Mouse (Mus musculus): Measurements from ENCODE around the gene Ticam1. TPM values are rescaled to one million over a fixed set of nuclear protein-coding genes. Genes with fewer than 3 reads are reported as not detected.
"Not testable (repeated sequence)": the region's sequence is repeated elsewhere in the genome, so short reads cannot be mapped to it uniquely, and the experiment has no call there.

Gene Ticam1
- polyA plus RNA-seq, 1 experiment from 2014 or later = 1.6 TPM

- Histone ChIP-seq H3K4me1 (peaks cover 23% of the 10 kb centered on the region), H3K27ac (no peak overlapping the region), H3K4me2 (no peak overlapping the region), H3K4me3 (no peak overlapping the region), H3K36me3 (ENCODE audit: poor library complexity, severe bottlenecking) (peaks cover 7% of the 10 kb centered on the region; the same call in 1 of the 2 replicates), H3K9ac (no peak overlapping the region), H3K9me3 (replicated peaks) (no peaks in the 10 kb centered on the region), H3K27me3 (no peaks in the 10 kb centered on the region)
- no peak for ATAC-seq
- WGBS = 78% methylated on average over 3 of the region's 3 CpGs
These were observed 3.9 kb downstream of the Ticam1 start for GRCm38 (mm10) chr17:56272644-56273043.

GRCm38 (mm10) chr17:56271609-56272253 is 4.9 kb downstream of the Ticam1 start:
- Histone ChIP-seq H3K27me3 (no peaks in the 10 kb centered on the region), H3K4me2 (no peak overlapping the region), H3K4me1 (peaks cover 18% of the 10 kb centered on the region), H3K27ac (no peak overlapping the region), H3K9me3 (replicated peaks) (no peaks in the 10 kb centered on the region), H3K4me3 (no peak overlapping the region), H3K36me3 (ENCODE audit: poor library complexity, severe bottlenecking) (peaks cover 7% of the 10 kb centered on the region; the same call in 1 of the 2 replicates), H3K9ac (no peak overlapping the region)
- ATAC-seq = no peak
- 87% methylated on average over 12 of the region's 12 CpGs for WGBS

GRCm38 (mm10) chr17:56269741-56270140 is 6.8 kb downstream of the Ticam1 start:
- H3K9ac ChIP-seq = peak overlapping the region; percentile 60
- no peaks in the 10 kb centered on the region for H3K27me3 ChIP-seq
- peak overlapping the region; percentile 68 for H3K4me2 ChIP-seq
- WGBS = 75% methylated on average over 3 of the region's 3 CpGs
- peaks cover 9% of the 10 kb centered on the region for H3K4me1 ChIP-seq
- ATAC-seq = peak; percentile 8
- H3K36me3 ChIP-seq (ENCODE audit: poor library complexity, severe bottlenecking) = peaks cover 14% of the 10 kb centered on the region
- no peaks in the 10 kb centered on the region for H3K9me3 ChIP-seq (replicated peaks)
- H3K27ac ChIP-seq = peak overlapping the region; percentile 59; the same call in 1 of the 2 replicates
- H3K4me3 ChIP-seq = peak overlapping the region; percentile 41

- peak; percentile 88 for ATAC-seq
- 24% methylated on average over 12 of the region's 12 CpGs for WGBS
- H3K4me2 ChIP-seq = peak overlapping the region; percentile 68
- peak overlapping the region; percentile 41 for H3K4me3 ChIP-seq
- peak overlapping the region; percentile 60 for H3K9ac ChIP-seq
- H3K27ac ChIP-seq = peak overlapping the region; percentile 59; the same call in 1 of the 2 replicates
- peaks cover 15% of the 10 kb centered on the region for H3K36me3 ChIP-seq (ENCODE audit: poor library complexity, severe bottlenecking)
- no peaks in the 10 kb centered on the region for H3K27me3 ChIP-seq
- H3K4me1 ChIP-seq = peaks cover 9% of the 10 kb centered on the region
- H3K9me3 ChIP-seq (replicated peaks) = no peaks in the 10 kb centered on the region
These were observed 7.4 kb downstream of the Ticam1 start for GRCm38 (mm10) chr17:56269153-56269630.

GRCm38 (mm10) chr17:56266271-56266670 is 10.3 kb downstream of the Ticam1 start:
- 64% methylated on average over 3 of the region's 3 CpGs for whole genome bisulfite sequencing
- Histone ChIP-seq H3K4me1 (peaks cover 20% of the 10 kb centered on the region), H3K4me3 (no peak overlapping the region), H3K27ac (no peak overlapping the region), H3K9me3 (replicated peaks) (no peaks in the 10 kb centered on the region), H3K36me3 (ENCODE audit: poor library complexity, severe bottlenecking) (peaks cover 32% of the 10 kb centered on the region), H3K27me3 (no peaks in the 10 kb centered on the region), H3K4me2 (no peak overlapping the region), H3K9ac (no peak overlapping the region)
- ATAC-seq = no peak

- H3K9ac ChIP-seq = no peak overlapping the region
- peaks cover 32% of the 10 kb centered on the region for H3K36me3 ChIP-seq (ENCODE audit: poor library complexity, severe bottlenecking)
- no peaks in the 10 kb centered on the region for H3K27me3 ChIP-seq
- H3K27ac ChIP-seq = no peak overlapping the region
- no peaks in the 10 kb centered on the region for H3K9me3 ChIP-seq (replicated peaks)
- H3K4me3 ChIP-seq = no peak overlapping the region
- H3K4me1 ChIP-seq = peaks cover 24% of the 10 kb centered on the region
- ATAC-seq = no peak
- no peak overlapping the region for H3K4me2 ChIP-seq
- 91% methylated on average over 3 of the region's 3 CpGs for WGBS
These were observed 10.7 kb downstream of the Ticam1 start for GRCm38 (mm10) chr17:56265869-56266268.

- H3K4me3 ChIP-seq = no peak overlapping the region
- H3K27ac ChIP-seq = no peak overlapping the region
- peaks cover 31% of the 10 kb centered on the region for H3K4me1 ChIP-seq
- WGBS = 95% methylated on average over 4 of the region's 4 CpGs
- no peak for ATAC-seq
- no peaks in the 10 kb centered on the region for H3K9me3 ChIP-seq (replicated peaks)
- no peak overlapping the region for H3K9ac ChIP-seq
- peaks cover 41% of the 10 kb centered on the region for H3K36me3 ChIP-seq (ENCODE audit: poor library complexity, severe bottlenecking)
- no peak overlapping the region for H3K4me2 ChIP-seq
- no peaks in the 10 kb centered on the region for H3K27me3 ChIP-seq
These were observed 11.6 kb downstream of the Ticam1 start for GRCm38 (mm10) chr17:56265011-56265410.

GRCm38 (mm10) chr17:56264020-56264419 is 12.6 kb downstream of the Ticam1 start:
- Histone ChIP-seq H3K9ac (no peak overlapping the region), H3K4me2 (no peak overlapping the region), H3K27me3 (no peaks in the 10 kb centered on the region), H3K9me3 (replicated peaks) (no peaks in the 10 kb centered on the region), H3K4me1 (peaks cover 35% of the 10 kb centered on the region), H3K4me3 (no peak overlapping the region), H3K36me3 (ENCODE audit: poor library complexity, severe bottlenecking) (peaks cover 51% of the 10 kb centered on the region), H3K27ac (no peak overlapping the region)
- 23% methylated on average over 8 of the region's 8 CpGs for WGBS
- peak; percentile 78 for ATAC-seq

GRCm38 (mm10) chr17:56262645-56263094 is 13.9 kb downstream of the Ticam1 start:
- peak overlapping the region; percentile 37; the same call in 1 of the 2 replicates for H3K9ac ChIP-seq

GRCm38 (mm10) chr17:56261166-56261565 is 15.4 kb downstream of the Ticam1 start:
- 78% methylated on average over 3 of the region's 3 CpGs for WGBS
- Histone ChIP-seq H3K4me1 (peaks cover 52% of the 10 kb centered on the region), H3K9me3 (replicated peaks) (no peaks in the 10 kb centered on the region), H3K36me3 (ENCODE audit: poor library complexity, severe bottlenecking) (peaks cover 66% of the 10 kb centered on the region), H3K27ac (no peak overlapping the region), H3K4me3 (no peak overlapping the region), H3K4me2 (no peak overlapping the region), H3K27me3 (no peaks in the 10 kb centered on the region), H3K9ac (no peak overlapping the region)
- ATAC-seq = no peak

More at GRCm38 (mm10) chr17:56262645-56263094, 13.9 kb downstream of the Ticam1 start:
- no peak overlapping the region for H3K4me2 ChIP-seq
- whole genome bisulfite sequencing = 85% methylated on average over 3 of the region's 3 CpGs
- H3K4me3 ChIP-seq = no peak overlapping the region
- peaks cover 45% of the 10 kb centered on the region for H3K4me1 ChIP-seq
- H3K27me3 ChIP-seq = no peaks in the 10 kb centered on the region
- H3K9me3 ChIP-seq (replicated peaks) = no peaks in the 10 kb centered on the region
- H3K27ac ChIP-seq = no peak overlapping the region
- H3K36me3 ChIP-seq (ENCODE audit: poor library complexity, severe bottlenecking) = peaks cover 64% of the 10 kb centered on the region
- no peak for ATAC-seq

- H3K9me3 ChIP-seq (replicated peaks) = no peaks in the 10 kb centered on the region
- ATAC-seq = no peak
- peaks cover 58% of the 10 kb centered on the region for H3K36me3 ChIP-seq (ENCODE audit: poor library complexity, severe bottlenecking)
- no peak overlapping the region for H3K27ac ChIP-seq
- H3K4me1 ChIP-seq = peaks cover 58% of the 10 kb centered on the region
- peak overlapping the region; percentile 16; the same call in 1 of the 2 replicates for H3K4me2 ChIP-seq
- 89% methylated on average over 10 of the region's 10 CpGs for whole genome bisulfite sequencing
- peak overlapping the region; percentile 30 for H3K9ac ChIP-seq
- H3K27me3 ChIP-seq = no peaks in the 10 kb centered on the region
- H3K4me3 ChIP-seq = no peak overlapping the region
These were observed 17.1 kb downstream of the Ticam1 start for GRCm38 (mm10) chr17:56259301-56260037.

- Histone ChIP-seq H3K36me3 (ENCODE audit: poor library complexity, severe bottlenecking) (peaks cover 58% of the 10 kb centered on the region), H3K4me1 (peaks cover 54% of the 10 kb centered on the region), H3K4me2 (0 out of 2 replicates have a peak overlapping the region, but pooled peaks have one; percentile 8), H3K9ac (peak overlapping the region; percentile 30; the same call in 1 of the 2 replicates)
- WGBS = 84% methylated on average over 2 of the region's 2 CpGs
- H3K9me3 ChIP-seq (replicated peaks); H3K27ac ChIP-seq; H3K4me3 ChIP-seq; H3K27me3 ChIP-seq; ATAC-seq: not testable (repeated sequence)
These were observed 17.8 kb downstream of the Ticam1 start for GRCm38 (mm10) chr17:56258812-56259211.

All from forebrain, embryonic 13.5 days (tissue).